Mouse (Mus musculus): ENCODE data around the gene Tcf20. TPM values are rescaled to one million over a fixed set of nuclear protein-coding genes. Genes with fewer than 3 reads are reported as not detected.
"Not testable (repeated sequence)": the region's sequence is repeated elsewhere in the genome, so short reads cannot be mapped to it uniquely, and the experiment has no call there.

Tcf20 gene
- total RNA-seq, 2 experiments from 2014 or later, result 24.8 to 27.8 TPM

- no peak for DNase-seq
- intact Hi-C loops (cut with DNase I), result no loop called here
Observed at GRCm38 (mm10) chr15:82829917-82830316, 157.8 kb downstream of the Tcf20 start.

- intact Hi-C loops (cut with DNase I), result no loop called here
- no peak for DNase-seq
Observed at GRCm38 (mm10) chr15:82825866-82826265, 161.8 kb downstream of the Tcf20 start.

DNA sequence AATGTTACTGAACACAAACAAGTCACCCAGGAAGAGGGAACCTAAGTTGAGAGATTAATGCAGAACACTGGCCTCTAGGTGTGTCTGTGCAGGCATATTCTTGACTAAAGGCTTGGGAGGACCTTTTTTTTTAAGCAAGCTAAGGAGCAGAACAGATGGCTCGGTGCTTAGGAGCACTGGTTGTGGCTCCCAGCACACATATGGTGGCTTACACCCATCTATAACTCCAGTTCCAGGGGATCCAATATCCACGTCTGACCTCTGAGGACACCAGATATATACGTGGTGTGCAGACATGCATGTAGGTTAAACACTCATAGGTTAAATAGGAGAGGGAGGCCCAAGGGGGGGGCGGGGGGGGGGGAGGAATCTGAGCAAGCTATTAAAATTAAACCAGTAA lies 165.3 kb downstream of the Tcf20 start:
- no peak for DNase-seq
- intact Hi-C loops (cut with DNase I), result no loop called here

GRCm38 (mm10) chr15:82821657-82822056 lies 166.0 kb downstream of the Tcf20 start:
- no peak for DNase-seq
- intact Hi-C loops (cut with DNase I), result no loop called here

- intact Hi-C loops (cut with DNase I), result no loop called here
- DNase-seq, result no peak
Observed at GRCm38 (mm10) chr15:82815296-82815695, 172.4 kb downstream of the Tcf20 start.

- peak; percentile 37 to 38 for DNase-seq
- intact Hi-C loops (cut with DNase I), result loop anchor here (1.0 to 5.0 kb wide), 2 partner anchors 222 to 392 kb away; no protein-coding TSS in a partner anchor
Observed at GRCm38 (mm10) chr15:82814806-82815205, 172.9 kb downstream of the Tcf20 start.

GRCm38 (mm10) chr15:82814321-82814720 lies 173.4 kb downstream of the Tcf20 start:
- DNase-seq, result no peak
- intact Hi-C loops (cut with DNase I), result loop anchor here (1.0 to 5.0 kb wide), 2 partner anchors 223 to 393 kb away; no protein-coding TSS in a partner anchor

DNA sequence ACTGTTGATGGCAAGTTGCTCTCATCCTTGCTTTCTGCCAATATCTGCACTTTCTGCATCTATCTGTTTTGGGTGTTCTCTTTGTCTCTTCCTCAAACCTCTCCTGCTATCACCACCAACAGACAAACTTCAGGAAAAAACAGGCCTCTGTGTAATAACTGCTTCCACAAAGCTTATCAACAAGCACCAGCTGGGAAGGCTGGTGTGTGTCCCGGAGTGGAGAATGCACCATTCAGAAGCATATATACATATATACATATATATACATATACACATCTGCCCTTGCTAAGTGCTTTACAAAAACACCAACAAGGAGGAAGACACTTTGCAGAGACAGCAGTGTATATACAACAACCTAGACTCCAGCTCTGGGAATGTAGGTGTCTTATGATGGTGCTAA lies 177.1 kb downstream of the Tcf20 start:
- intact Hi-C loops (cut with DNase I), result loop anchor here (5.0 kb wide), 1 partner anchor 397 kb away; no protein-coding TSS in a partner anchor
- no peak for DNase-seq

DNA sequence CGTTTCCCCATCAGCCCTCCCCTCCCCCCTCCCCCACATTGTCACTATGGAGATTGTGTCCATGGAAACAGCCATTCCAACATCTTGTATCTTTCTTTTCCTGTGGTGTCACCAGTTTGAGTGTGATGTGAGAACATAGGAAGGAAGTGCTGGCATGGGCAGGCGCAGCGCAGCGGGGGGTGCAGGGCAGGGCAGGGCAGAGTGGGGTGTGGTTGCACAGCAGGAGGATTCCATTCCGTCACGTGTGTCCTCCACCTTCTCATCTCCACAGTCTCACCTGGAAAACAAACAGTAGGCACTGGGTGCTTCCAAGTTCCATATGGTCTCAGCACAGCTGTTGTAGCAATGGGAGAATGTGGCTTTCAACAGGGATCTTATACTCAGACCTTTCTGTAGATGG lies 178.2 kb downstream of the Tcf20 start:
- intact Hi-C loops (cut with DNase I), result no loop called here
- DNase-seq, result no peak

DNA sequence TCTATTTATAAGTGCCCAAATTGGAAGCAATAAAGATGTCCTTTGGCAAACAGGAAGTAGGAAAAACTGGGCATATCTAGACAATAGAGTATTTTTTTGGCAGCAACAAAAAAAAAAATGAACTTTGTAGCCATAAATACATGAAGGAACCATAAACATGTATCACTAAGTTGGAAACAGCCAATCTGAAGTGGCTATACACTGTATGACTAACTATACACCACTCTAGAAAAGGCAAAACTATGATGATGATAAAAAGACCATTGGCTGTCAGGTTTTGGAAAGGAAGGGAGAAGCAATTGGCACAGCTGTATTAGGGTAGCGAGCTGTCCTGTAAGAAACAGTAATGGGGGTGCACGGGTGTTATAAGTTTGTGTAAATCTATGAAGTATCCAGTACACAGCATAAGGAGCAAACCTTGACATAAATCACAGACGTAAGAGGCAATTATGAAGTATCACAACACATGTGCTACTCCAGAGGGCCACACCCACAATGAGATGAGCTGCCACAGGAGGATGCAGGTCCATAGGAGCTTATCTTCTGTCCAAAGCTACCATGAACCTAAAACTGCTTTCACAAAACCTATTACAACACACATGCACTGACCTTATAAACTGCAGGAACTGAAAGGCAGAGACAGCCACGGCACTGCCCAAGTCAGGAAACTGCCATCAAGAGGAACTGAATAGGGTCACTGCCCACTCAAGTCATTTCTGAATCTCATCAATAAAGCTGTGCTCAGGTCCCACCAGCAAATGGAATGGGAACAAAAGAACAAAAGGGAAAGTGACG lies 180.5 kb downstream of the Tcf20 start:
- intact Hi-C loops (cut with DNase I), result no loop called here
- DNase-seq, result no peak

DNA sequence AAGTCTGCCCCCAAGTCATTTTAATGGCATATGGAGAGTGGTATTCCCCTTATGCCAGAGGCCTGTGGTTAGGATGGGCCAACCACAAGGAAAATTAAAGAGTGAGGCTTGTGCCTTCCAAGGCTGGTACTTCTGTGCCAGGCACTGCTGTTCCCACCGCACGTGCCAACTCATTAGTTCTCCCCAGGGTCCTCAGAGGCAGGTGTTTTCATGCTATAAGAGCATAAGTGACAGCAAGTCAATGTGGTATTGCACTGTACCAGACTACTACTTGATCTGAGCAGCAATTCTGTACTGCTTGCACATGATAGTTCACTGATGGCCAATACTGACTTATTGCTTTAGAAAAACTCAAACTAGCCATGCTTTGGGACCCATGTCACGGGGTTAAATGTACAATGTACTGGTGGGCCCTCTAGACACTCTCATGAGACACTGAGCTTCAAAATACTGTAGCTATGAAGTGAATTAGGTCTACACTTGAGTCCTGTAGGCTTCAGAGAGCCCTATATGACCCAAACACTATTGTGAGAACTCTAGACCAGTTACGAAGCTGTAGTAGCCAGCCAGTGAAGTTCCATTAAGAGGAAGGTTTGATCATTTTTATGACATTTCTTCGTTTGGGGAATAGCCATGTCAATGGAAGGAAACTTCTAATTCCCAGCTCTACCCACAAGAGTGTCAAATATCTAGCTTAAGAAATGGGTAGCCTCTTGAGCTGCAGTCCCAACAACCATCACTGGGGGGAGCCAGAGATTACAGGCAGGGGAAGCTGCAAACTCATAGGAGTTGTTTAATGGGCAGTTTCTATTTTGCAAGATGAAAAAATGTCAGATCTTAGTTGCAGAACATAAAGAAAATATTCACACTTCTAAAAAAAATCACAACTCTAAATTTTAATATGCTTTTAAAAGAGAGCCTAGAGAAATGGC lies 182.7 kb downstream of the Tcf20 start:
- DNase-seq, result peak; percentile 72 to 77
- intact Hi-C loops (cut with DNase I), result loop anchor here (2.0 kb wide), 1 partner anchor 232 kb away; no protein-coding TSS in a partner anchor

- intact Hi-C loops (cut with DNase I), result no loop called here
Observed at GRCm38 (mm10) chr15:82795936-82796440, 191.7 kb downstream of the Tcf20 start.

GRCm38 (mm10) chr15:82794277-82794676 lies 193.4 kb downstream of the Tcf20 start, which contains the start of gene Cyp2d26:
TSS of gene Cyp2d26 (minus strand) at chr15:82794294.
- intact Hi-C loops (cut with DNase I), result no loop called here
- DNase-seq, result no peak

More at GRCm38 (mm10) chr15:82795936-82796440, 191.7 kb downstream of the Tcf20 start:
- DNase-seq, result no peak

GRCm38 (mm10) chr15:82793868-82794267 lies 193.8 kb downstream of the Tcf20 start:
- DNase-seq, result no peak
- intact Hi-C loops (cut with DNase I), result no loop called here

DNA sequence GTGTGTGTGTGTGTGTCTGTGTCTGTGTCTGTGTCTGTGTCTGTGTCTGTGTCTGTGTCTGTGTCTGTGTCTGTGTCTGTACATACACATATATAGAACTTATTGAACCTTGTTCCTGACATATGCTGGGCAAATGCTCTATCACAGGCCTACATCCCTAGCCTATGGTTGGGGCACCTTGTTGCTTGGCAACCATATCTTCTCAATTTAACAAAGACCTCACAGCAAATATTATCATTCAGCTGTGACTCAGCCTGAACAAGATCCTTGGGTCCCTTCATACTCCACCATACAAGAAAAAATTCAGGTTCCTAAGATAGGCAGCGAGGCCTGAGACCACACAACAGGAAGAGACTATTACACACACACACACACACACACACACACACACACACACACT lies 194.2 kb downstream of the Tcf20 start:
- intact Hi-C loops (cut with DNase I), result no loop called here
- DNase-seq, result no peak

DNA sequence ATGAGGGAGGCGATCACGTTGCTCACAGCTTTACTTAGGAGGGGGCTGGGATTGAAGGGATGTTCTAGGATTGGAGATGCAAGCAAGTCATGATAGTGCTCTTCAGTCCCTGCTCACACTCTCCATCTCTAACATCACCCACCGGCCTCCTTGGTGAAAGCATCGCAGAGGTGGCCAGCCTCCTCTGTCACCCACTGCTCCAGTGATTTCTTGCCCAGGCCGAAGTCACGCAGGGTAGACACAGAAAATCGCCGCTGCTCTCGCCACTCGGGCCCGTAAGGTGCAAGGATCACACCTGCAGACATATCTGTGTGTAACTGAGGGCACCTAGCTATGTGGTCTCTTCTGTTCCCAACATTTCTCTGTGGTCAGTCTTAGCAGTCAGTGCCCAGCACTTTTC lies 195.1 kb downstream of the Tcf20 start:
- intact Hi-C loops (cut with DNase I), result no loop called here

GRCm38 (mm10) chr15:82784581-82784980 lies 203.1 kb downstream of the Tcf20 start:
- DNase-seq, result no peak
- intact Hi-C loops (cut with DNase I), result no loop called here

More for the DNA sequence above, 195.1 kb downstream of the Tcf20 start:
- no peak for DNase-seq

DNA sequence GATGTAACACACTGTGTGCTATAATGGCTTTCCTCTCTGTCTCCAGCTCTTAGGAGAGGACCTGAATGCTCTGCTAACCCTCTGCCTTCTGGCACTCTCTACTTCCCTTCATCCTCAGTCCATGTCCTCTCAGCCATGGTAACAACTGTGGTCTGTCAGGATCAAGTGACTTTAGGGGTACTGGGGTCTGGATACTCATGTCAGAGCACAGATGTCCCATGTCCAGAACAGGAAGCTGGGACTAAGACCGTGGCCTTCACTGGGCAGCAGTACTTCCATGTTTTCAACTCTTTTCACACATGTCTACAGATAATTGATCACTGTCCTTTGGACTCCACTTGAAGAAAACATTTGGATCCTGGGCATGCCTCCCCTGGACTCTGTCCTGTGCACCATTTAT lies 203.9 kb downstream of the Tcf20 start:
- intact Hi-C loops (cut with DNase I), result no loop called here
- no peak for DNase-seq

DNA sequence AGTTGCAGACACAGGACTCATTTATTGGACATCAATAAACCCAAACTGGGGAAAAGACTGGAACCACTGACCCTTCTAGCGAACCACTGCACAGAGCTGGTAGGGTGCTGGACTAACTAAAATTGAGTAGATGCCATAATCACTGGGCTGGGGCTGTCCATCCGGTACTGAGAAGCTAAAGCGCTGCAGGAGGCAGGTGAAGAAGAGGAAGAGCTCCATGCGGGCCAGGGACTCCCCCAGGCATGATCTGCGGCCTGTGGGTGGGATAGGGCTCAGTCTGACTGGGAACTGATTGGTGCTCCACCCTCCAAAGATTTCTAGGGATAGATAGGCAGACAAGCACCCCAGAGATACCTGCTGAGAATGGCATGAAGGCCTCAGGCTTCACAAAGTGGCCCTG lies 209.8 kb downstream of the Tcf20 start:
- intact Hi-C loops (cut with DNase I); DNase-seq: not testable (repeated sequence)

DNA sequence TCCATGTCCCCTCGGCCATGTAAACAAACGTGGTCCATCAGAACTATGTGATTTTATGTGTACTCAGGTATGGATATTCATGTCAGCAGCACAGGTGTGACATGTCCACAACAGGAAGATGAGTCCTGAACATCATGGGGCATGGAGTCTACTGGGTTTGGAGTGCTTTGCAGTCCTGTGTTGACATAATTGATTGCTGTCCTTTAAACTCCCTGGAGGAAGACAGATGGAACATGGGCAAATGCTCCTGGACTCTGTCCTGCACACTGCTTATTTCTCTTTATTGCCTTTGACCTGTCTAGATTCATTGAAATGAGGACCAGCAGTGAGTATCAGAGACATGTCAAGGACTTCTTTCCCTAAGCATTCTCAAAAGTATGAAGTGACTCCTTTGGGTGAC lies 221.7 kb downstream of the Tcf20 start:
- intact Hi-C loops (cut with DNase I), result no loop called here
- DNase-seq, result no peak

DNA sequence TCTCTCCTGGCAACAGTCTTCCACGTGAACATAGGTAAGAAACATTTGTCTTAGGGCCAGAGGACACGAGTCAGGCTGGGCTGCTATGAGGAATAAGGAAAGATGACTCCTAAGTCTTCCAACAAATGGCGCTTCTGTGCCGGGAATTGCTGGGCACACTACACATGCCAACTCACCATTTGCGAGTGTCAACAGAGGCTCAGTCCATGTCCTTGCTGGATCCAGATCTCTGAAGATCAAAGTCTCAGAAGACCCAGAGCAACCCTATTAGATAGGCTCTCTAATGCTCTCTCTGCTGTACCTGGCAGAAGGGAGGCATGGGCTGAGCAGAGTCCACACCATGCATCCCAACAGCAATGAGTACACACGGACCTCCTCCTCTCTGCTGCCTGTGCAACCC lies 222.8 kb downstream of the Tcf20 start:
- DNase-seq, result no peak
- intact Hi-C loops (cut with DNase I), result no loop called here

Measured in gastrocnemius, postnatal 36 days (tissue).